Mouse (Mus musculus): ENCODE data around the gene Fbll1. TPM values are rescaled to one million over a fixed set of nuclear protein-coding genes. Genes with fewer than 3 reads are reported as not detected.

Fbll1 gene
- not detected for total RNA-seq (2023)

DNA sequence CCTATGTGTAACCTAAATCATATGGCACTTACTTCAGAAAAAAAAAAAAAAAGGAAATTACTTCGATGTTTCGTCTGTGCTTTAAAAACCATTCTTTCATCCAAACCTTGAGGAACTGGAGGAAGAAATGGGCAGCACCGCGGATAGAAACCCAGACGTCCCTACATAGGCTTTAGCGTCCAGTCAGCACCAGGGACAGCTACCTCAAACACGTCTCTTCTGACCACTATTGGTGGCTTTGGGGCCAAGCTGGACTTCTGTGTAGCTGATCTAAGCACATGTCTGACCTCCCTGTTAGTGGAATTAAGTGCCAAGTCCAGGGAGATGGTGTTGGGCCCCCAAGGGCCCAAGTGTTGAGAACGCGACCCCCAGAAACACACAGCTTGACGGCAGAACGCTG, at the start of gene Fbll1:
Gene Fbll1 (minus strand): TSS at position 11 of the 400 bp plus-strand sequence.

DNA sequence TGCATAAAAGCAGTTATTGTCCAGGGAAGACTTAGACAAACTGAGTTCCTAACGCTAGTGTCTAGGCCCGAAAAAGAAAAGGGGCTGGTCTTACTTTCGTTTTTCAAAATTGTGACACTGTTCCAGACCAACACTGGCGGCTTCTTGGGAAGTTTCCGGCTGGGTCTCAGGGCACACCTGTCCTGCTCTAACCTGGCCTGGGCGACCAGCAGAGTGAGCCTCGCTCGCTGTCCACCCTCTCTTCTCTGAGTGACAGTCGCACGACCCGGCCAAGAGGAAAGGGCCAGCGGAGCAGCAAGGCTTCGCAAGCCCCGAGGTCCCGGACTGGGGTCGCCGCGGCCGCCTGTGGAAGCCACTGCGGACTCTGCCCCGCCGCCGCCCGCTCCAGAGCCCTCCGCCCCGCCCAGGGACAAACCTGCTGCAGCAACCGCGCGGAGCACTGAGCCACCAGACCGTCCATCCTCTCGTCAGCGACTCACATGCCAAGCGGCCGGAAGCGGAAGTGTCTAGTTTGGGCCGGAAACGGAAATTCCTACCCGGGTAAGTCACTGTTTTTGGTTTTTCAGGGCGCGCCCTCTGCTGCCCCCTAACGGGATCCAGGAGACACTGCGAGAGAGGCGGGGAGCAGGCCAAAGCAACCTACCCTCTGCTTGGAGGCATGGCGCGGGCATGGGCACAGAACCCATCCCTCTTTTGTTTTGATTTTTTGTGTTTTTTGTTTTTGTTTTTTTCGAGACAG, 35.5 kb upstream of the Fbll1 start, which contains the start of gene Rars:
Gene Rars (minus strand): TSS at position 485 of the 739 bp plus-strand sequence.

DNA sequence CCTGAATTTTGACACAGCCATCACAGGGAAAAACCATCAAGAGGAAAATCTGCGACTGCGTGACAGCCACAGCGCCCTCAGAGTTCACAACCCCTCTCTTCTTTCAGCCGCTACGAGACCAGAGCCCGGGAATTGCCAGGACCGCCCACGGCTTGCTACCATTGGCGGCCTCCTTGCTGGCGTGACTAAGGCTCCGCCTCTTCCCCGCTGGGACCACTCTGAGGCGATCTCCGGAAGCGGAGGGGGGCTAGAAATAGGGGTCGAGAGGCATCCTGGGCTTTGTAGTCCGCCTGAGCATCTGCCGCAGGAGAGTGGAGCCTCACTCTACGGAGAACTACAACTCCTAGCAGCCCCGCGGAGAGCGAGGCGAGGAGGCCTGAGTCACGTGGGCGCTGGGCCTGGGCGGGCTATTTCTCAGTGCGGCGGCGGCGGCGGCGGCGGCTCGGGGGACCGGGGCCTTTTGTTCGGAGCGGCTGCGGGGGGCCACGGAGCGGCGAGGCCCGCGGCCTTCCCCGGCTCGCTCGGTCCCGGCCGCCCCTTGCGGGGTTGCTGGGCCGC, 29.4 kb downstream of the Fbll1 start, which contains the start of gene Pank3:
Gene Pank3 (plus strand): TSS at position 297 of the 558 bp plus-strand sequence.

Other genes starting within 250 kb of the Fbll1 start
- gene Pank3, start 29.4 kb downstream of the Fbll1 start, total RNA-seq (2023): 19.1 TPM
- 59.6 TPM for gene Rars, start 35.6 kb upstream of the Fbll1 start, total RNA-seq (2023)
- 0.80 TPM for gene Wwc1, start 181.6 kb upstream of the Fbll1 start, total RNA-seq (2023)

Data from CD8-positive naive resting alpha-beta T cell, adult 57 days (primary cell).